Mouse (Mus musculus) erythroblast, embryonic 14.5 days (primary cell): ENCODE data around the gene Clk2.

Experiments used
- GATA1 ChIP-seq: IDR thresholded peaks from 2 replicates; pipeline ENCODE4 v1.6.1; 2012; ENCODE audit warnings: low read length, inconsistent platforms, mixed read lengths
- TAL1 ChIP-seq: IDR thresholded peaks from 3 replicates; pipeline ENCODE4 v1.6.1; 2012; ENCODE audit warnings: low read length, inconsistent platforms, mixed read lengths

DNA sequence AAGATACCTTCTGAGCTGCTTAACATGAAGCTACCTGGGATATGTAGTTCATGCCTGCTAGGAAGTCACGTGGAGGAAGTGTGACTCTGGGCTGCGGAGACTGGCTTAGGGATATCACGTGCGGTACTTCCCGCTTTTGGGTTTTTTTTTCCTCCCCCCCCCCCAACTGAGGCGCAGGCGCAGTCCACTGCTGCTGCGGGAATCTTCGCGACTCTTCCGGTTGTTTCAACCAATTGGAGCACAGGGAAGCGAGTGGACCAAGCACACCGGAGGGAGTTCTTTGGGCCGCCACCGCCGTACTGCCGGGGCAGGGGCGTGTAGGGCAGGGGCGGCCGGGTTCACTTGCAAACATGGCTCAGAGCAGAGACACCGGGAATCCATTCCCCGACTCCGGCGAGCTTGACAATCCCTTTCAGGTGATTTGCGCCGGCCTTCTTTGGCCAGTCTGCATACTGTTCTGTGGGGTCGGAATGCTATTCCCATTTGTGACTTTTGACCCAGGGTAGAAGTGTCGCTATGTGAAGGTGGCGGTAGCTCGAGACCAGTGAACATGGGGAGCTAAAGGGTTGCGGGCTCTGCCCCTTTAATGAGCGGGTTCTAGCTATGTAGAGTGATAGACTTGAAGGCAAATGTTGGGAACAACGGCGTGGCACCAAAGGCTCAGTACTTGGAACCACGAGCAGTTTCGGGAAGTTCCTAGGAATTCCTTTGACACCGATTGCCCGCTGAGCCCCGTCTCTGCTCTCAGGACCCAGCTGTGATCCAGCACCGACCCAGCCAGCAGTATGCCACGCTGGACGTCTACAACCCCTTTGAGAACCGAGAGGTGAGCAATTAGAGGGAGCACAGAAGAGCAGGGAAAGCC, 12.9 kb downstream of the Clk2 start, which contains the start of gene Scamp3:
- no peak for TF ChIP-seq GATA1
- TF ChIP-seq TAL1: no peak
